Mouse (Mus musculus): ENCODE data around the gene Igtp. TPM values are rescaled to one million over a fixed set of nuclear protein-coding genes. Genes with fewer than 3 reads are reported as not detected.

Igtp gene
- total and polyA plus RNA-seq, 3 experiments = 70.3 to 143 (median 107) TPM

GRCm38 (mm10) chr11:58155458-58155857 is 43.9 kb upstream of the Igtp start:
- Histone ChIP-seq H3K4me1 (ENCODE audit: control insufficient read depth in 1 of 2, insufficient read depth in 2 of 2) (no peaks in the 10 kb centered on the region), H3K27me3 (replicated peaks) (no peaks in the 10 kb centered on the region), H3K36me3 (replicated peaks in 1 of 2; ENCODE audit: control insufficient read depth in 1 of 2, insufficient read depth in 1 of 2, low read length in 1 of 2) (peaks cover 79 to 91% of the 10 kb centered on the region in 2 experiments), H3K4me2 (ENCODE audit: insufficient read depth, low read depth, poor library complexity, severe bottlenecking) (no peak overlapping the region), H3K79me2 (replicated peaks; ENCODE audit: control insufficient read depth, extremely low read depth, insufficient read depth, poor library complexity, severe bottlenecking) (no peaks in the 10 kb centered on the region; the same call in none of the 2 replicates), H3K27ac (ENCODE audit: insufficient read depth, low read depth) (no peak overlapping the region), H3K9me3 (replicated peaks; ENCODE audit: low read length) (no peaks in the 10 kb centered on the region), H3K4me3 (replicated peaks in 1 of 3; ENCODE audit: low read depth in 2 of 3, low read length in 2 of 3, poor library complexity in 1 of 3) (no peak overlapping the region), H3K9ac (ENCODE audit: insufficient read depth, low read depth) (no peak overlapping the region)
- dilution Hi-C loops (cut with MboI; ENCODE audit: extremely low pct_ligation_motif_present, extremely low pct_unique_long_range_greater_than_20kb, low sequenced_read_pairs) (no loop called here), in situ Hi-C loops (cut with MboI; ENCODE audit: low pct_ligation_motif_present, low pct_unique_long_range_greater_than_20kb, low sequenced_read_pairs) (no loop called here)
- DNase-seq (ENCODE audit: extremely low read depth) = no peak
- TF ChIP-seq ETS1 (conservative IDR thresholded peaks at IDR 0.05; ENCODE audit: low read depth, low read length) = no peak
- no peak for TF ChIP-seq EP300 (IDR thresholded peaks at IDR 0.05; ENCODE audit: low read length)
- TF ChIP-seq KAT2A (IDR thresholded peaks at IDR 0.05; ENCODE audit: insufficient replicate concordance, low read length) = no peak
- no peak for TF ChIP-seq BHLHE40 (IDR thresholded peaks at IDR 0.05; ENCODE audit: low read depth, low read length)
- no peak for TF ChIP-seq USF1 (IDR thresholded peaks at IDR 0.05; ENCODE audit: low read depth, low read length)
- TF ChIP-seq MEF2A (IDR thresholded peaks at IDR 0.05; ENCODE audit: borderline replicate concordance, low read depth, low read length) = no peak
- TF ChIP-seq TCF12 (IDR thresholded peaks at IDR 0.05; ENCODE audit: low read depth, low read length) = no peak
- TF ChIP-seq CHD2 (IDR thresholded peaks at IDR 0.05; ENCODE audit: low read length) = no peak
- TF ChIP-seq ZNF384 (IDR thresholded peaks at IDR 0.05; ENCODE audit: low read depth, low read length) = no peak
- TF ChIP-seq SMC3 (IDR thresholded peaks at IDR 0.05; ENCODE audit: low read depth, low read length) = no peak
- TF ChIP-seq POLR2A (IDR thresholded peaks at IDR 0.05; ENCODE audit: low read depth, low read length) = no peak

- Histone ChIP-seq H3K4me1 (ENCODE audit: control insufficient read depth in 1 of 2, insufficient read depth in 2 of 2) (no peaks in the 10 kb centered on the region), H3K36me3 (replicated peaks in 1 of 2; ENCODE audit: control insufficient read depth in 1 of 2, insufficient read depth in 1 of 2, low read length in 1 of 2) (peaks cover 78 to 92% of the 10 kb centered on the region in 2 experiments), H3K4me3 (replicated peaks in 1 of 3; ENCODE audit: low read depth in 2 of 3, low read length in 2 of 3, poor library complexity in 1 of 3) (no peak overlapping the region), H3K4me2 (ENCODE audit: insufficient read depth, low read depth, poor library complexity, severe bottlenecking) (no peak overlapping the region), H3K9ac (ENCODE audit: insufficient read depth, low read depth) (no peak overlapping the region), H3K27ac (ENCODE audit: insufficient read depth, low read depth) (no peak overlapping the region), H3K9me3 (replicated peaks; ENCODE audit: low read length) (no peaks in the 10 kb centered on the region), H3K27me3 (replicated peaks) (no peaks in the 10 kb centered on the region), H3K79me2 (replicated peaks; ENCODE audit: control insufficient read depth, extremely low read depth, insufficient read depth, poor library complexity, severe bottlenecking) (no peaks in the 10 kb centered on the region; the same call in 1 of the 2 replicates)
- in situ Hi-C loops (cut with MboI; ENCODE audit: low pct_ligation_motif_present, low pct_unique_long_range_greater_than_20kb, low sequenced_read_pairs) (no loop called here), dilution Hi-C loops (cut with MboI; ENCODE audit: extremely low pct_ligation_motif_present, extremely low pct_unique_long_range_greater_than_20kb, low sequenced_read_pairs) (no loop called here)
- TF ChIP-seq POLR2A (IDR thresholded peaks at IDR 0.05; ENCODE audit: low read depth, low read length) = no peak
- TF ChIP-seq MEF2A (IDR thresholded peaks at IDR 0.05; ENCODE audit: borderline replicate concordance, low read depth, low read length) = no peak
- TF ChIP-seq SMC3 (IDR thresholded peaks at IDR 0.05; ENCODE audit: low read depth, low read length) = no peak
- no peak for TF ChIP-seq ELF1 (IDR thresholded peaks at IDR 0.05; ENCODE audit: low read depth, low read length)
- no peak for TF ChIP-seq USF1 (IDR thresholded peaks at IDR 0.05; ENCODE audit: low read depth, low read length)
- no peak for TF ChIP-seq SIN3A (IDR thresholded peaks at IDR 0.05; ENCODE audit: low read length)
- TF ChIP-seq MAFK (IDR thresholded peaks at IDR 0.05; ENCODE audit: insufficient replicate concordance, low read length) = no peak
- no peak for TF ChIP-seq CTCF (conservative IDR thresholded peaks at IDR 0.05 in 1 of 2, IDR thresholded peaks at IDR 0.05 in 1 of 2; ENCODE audit: low read depth in 2 of 2, low read length in 2 of 2)
- no peak for TF ChIP-seq ZMIZ1 (IDR thresholded peaks at IDR 0.05; ENCODE audit: low read depth, low read length)
- TF ChIP-seq BHLHE40 (IDR thresholded peaks at IDR 0.05; ENCODE audit: low read depth, low read length) = no peak
- TF ChIP-seq MXI1 (IDR thresholded peaks at IDR 0.05; ENCODE audit: low read depth, low read length) = no peak
- TF ChIP-seq ETS1 (conservative IDR thresholded peaks at IDR 0.05; ENCODE audit: low read depth, low read length) = no peak
- TF ChIP-seq JUN (IDR thresholded peaks at IDR 0.05; ENCODE audit: insufficient read depth, low read depth, low read length) = no peak
- TF ChIP-seq UBTF (IDR thresholded peaks at IDR 0.05; ENCODE audit: low read depth, low read length) = no peak
- no peak for TF ChIP-seq IRF4 (IDR thresholded peaks at IDR 0.05; ENCODE audit: low read depth, low read length)
- TF ChIP-seq POLR2AphosphoS2 (IDR thresholded peaks at IDR 0.05; ENCODE audit: low read depth, low read length) = no peak
- no peak for TF ChIP-seq NELFE (IDR thresholded peaks at IDR 0.05; ENCODE audit: low read depth, low read length)
- DNase-seq (ENCODE audit: extremely low read depth) = no peak
Measured at GRCm38 (mm10) chr11:58156871-58157270, 42.5 kb upstream of the Igtp start.

Data from CH12.LX (cell line).